Mouse (Mus musculus) limb, embryonic 14.5 days (tissue): ENCODE measurements around the gene Gjc1. TPM values are rescaled to one million over a fixed set of nuclear protein-coding genes. Genes with fewer than 3 reads are reported as not detected.
A peak's percentile ranks its signal among the peaks of the same experiment; 100 is the strongest.

Experiments used
- ATAC-seq: fragments of 200-750 bp; cut with Nextera tagmentation; 2 replicates; pipeline ENCODE4 v1.8.0; 2017; ENCODE audit warnings: low read depth, moderate number of reproducible peaks, moderate TSS enrichment; ENCODE audit not compliant: low FRiP score
- DNase-seq: peaks from one replicate; pipeline ENCODE4 v3.0.0-alpha.2; 2015; ENCODE audit warnings: low spot score
- H3K27ac ChIP-seq: fragments of 300-500 bp; sonication (generic); replicated peaks from 2 replicates; pipeline ENCODE4 v1.5.1; 2014; ENCODE audit warnings: low read depth, mild to moderate bottlenecking, low read length, moderate library complexity, mixed read lengths
- H3K27me3 ChIP-seq: fragments of 300-500 bp; sonication (generic); 2 replicates; pipeline ENCODE4 v1.6.1; 2014; ENCODE audit warnings: low read length, mixed read lengths; ENCODE audit not compliant: control insufficient read depth, insufficient read depth
- H3K36me3 ChIP-seq: fragments of 300-500 bp; sonication (generic); 2 replicates; pipeline ENCODE4 v1.6.1; 2014; ENCODE audit warnings: mild to moderate bottlenecking, low read length, moderate library complexity, mixed read lengths; ENCODE audit not compliant: control insufficient read depth, insufficient read depth
- H3K4me1 ChIP-seq: fragments of 300-500 bp; sonication (generic); 2 replicates; pipeline ENCODE4 v1.6.1; 2014; ENCODE audit warnings: antibody characterized with exemption, low read length, mixed read lengths; ENCODE audit not compliant: control insufficient read depth, insufficient read depth
- H3K4me2 ChIP-seq: fragments of 300-500 bp; sonication (generic); replicated peaks from 2 replicates; pipeline ENCODE4 v1.6.1; 2014; ENCODE audit warnings: low read depth, mild to moderate bottlenecking, low read length, moderate library complexity; ENCODE audit not compliant: severe bottlenecking
- H3K4me3 ChIP-seq: fragments of 300-500 bp; sonication (generic); replicated peaks from 2 replicates; pipeline ENCODE4 v1.5.1; 2014; ENCODE audit warnings: low read length
- H3K9ac ChIP-seq: fragments of 300-500 bp; sonication (generic); 2 replicates; pipeline ENCODE4 v1.6.1; 2014; ENCODE audit warnings: mild to moderate bottlenecking, low read depth, low read length, moderate library complexity; ENCODE audit not compliant: severe bottlenecking
- H3K9me3 ChIP-seq: fragments of 300-500 bp; sonication (generic); 2 replicates; pipeline ENCODE4 v1.6.1; 2016; ENCODE audit warnings: low read length; ENCODE audit not compliant: control insufficient read depth
- POLR2A ChIP-seq: fragments of 200-500 bp; IDR thresholded peaks from 2 replicates; pipeline ENCODE4 v1.8.0; 2012; ENCODE audit warnings: inconsistent platforms, mild to moderate bottlenecking, moderate library complexity, borderline replicate concordance; ENCODE audit not compliant: insufficient read depth, insufficient read length; ENCODE audit errors: extremely low read depth
- WGBS: fragments of 180-500 bp; shearing (Covaris S2); extraction: QIAGEN DNeasy Blood & Tissue Kit; methylation state at CpG from one replicate; pipeline ENCODE4 v1.1.7; 2014; 5-methylcytosine and 5-hydroxymethylcytosine counted together
- polyA plus RNA-seq, 2 experiments: library from polyadenylated mRNA; depleted of rRNA in 1 of 2; stranded (reverse) in 1 of 2; unstranded in 1 of 2; fragments of >200 nt; fragmentation: Nextera tagmentation in 1 of 2; extraction: Ambion mirVana in 1 of 2; gene quantifications; 2 replicates each; pipeline versions ENCODE4 v1.2.1 to v1.2.3; 2012 to 2014

Gjc1 gene
- polyA plus RNA-seq, 2 experiments = 59.6 to 80.0 TPM

DNA sequence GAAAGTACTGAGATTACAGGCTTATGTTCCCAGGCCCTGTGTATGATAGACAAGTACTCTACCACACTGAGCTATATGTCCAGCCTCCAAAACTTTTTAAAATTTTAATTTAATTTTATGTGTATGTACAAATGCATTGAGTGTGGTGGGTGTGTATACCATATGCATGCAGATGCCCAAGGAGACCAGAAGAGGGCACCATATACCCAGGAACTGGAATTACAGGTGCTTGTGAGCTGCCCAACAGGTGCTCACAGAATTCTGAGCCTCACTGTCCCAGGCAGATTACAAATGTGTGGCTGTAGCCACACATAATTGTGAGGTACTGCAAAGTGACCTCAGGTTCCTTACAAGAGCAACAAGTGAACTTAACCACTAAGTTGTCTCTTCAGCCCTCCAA, 34.3 kb upstream of the Gjc1 start:
- H3K27me3 ChIP-seq = no peaks in the 10 kb centered on the region
- ATAC-seq (no peak), DNase-seq (no peak)
- H3K36me3 ChIP-seq = peaks cover 76% of the 10 kb centered on the region
- no peaks in the 10 kb centered on the region for H3K4me1 ChIP-seq
- no peaks in the 10 kb centered on the region for H3K9me3 ChIP-seq
- no peak overlapping the region for H3K4me3 ChIP-seq
- TF ChIP-seq POLR2A = no peak
- no peak overlapping the region for H3K4me2 ChIP-seq
- H3K27ac ChIP-seq = no peak overlapping the region
- no peak overlapping the region for H3K9ac ChIP-seq

GRCm38 (mm10) chr11:102851883-102852282, 32.4 kb upstream of the Gjc1 start:
- Histone ChIP-seq H3K36me3 (peaks cover 78% of the 10 kb centered on the region), H3K9me3 (no peaks in the 10 kb centered on the region), H3K4me1 (no peaks in the 10 kb centered on the region), H3K9ac (no peak overlapping the region), H3K27ac (no peak overlapping the region), H3K4me2 (no peak overlapping the region), H3K27me3 (no peaks in the 10 kb centered on the region), H3K4me3 (no peak overlapping the region)
- WGBS = 60% methylated on average over 5 of the region's 5 CpGs
- TF ChIP-seq POLR2A = no peak
- DNase-seq = peak; percentile 31
- no peak for ATAC-seq

DNA sequence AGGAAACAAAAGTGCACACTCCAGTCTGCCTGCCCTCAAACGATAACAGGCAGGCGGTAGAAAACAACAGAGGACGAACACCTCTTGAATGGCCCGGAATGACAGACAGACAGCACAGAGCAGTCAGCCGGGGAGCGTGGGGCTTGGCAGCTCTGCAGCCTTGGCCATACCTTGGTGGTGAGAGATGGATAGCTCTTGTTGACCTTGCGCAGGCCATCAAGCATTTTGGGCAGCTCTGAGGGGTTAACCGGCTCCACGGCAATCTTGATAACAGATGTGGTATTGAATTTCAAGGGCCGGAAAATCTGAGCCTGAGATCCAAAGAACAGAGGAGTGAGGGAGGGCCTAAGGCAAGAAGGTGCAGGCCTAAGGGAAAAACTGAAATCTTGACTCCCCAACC, 26.4 kb upstream of the Gjc1 start:
- Histone ChIP-seq H3K36me3 (peaks cover 99% of the 10 kb centered on the region), H3K4me3 (no peak overlapping the region), H3K9ac (no peak overlapping the region), H3K9me3 (no peaks in the 10 kb centered on the region), H3K4me1 (no peaks in the 10 kb centered on the region), H3K4me2 (no peak overlapping the region), H3K27ac (no peak overlapping the region), H3K27me3 (no peaks in the 10 kb centered on the region)
- DNase-seq (no peak), ATAC-seq (no peak)
- 72% methylated on average over 10 of the region's 10 CpGs for WGBS
- TF ChIP-seq POLR2A = no peak

DNA sequence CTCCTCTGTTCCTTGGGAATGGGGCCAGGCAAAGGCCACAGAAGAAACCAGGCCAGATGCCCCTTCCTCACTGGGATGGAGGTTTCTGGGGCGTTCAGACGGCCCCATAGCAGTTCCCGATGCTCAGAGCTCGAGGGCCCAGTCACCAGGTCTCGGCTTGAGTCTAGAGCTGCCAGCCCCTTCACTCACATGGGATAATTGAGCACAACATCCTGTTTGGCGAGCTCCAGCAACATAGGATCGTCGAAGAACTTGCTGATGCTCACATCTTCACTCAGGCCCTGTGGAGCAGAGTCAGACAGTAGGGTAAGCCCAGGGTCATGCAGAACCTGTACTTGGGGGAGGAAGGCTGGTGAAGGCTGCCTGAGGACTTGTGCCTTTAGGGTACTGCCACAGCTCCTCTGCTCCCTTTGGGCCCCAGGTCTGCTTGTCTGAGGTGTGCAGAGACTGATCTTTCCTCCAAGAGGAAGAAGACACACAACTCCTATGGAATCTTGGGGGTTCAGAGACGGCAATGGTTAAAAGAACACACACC, 19.2 kb upstream of the Gjc1 start:
- no peak overlapping the region for H3K27ac ChIP-seq
- no peak for ATAC-seq
- H3K4me1 ChIP-seq = no peaks in the 10 kb centered on the region
- no peak for DNase-seq
- H3K9ac ChIP-seq = no peak overlapping the region
- 82% methylated on average over 9 of the region's 9 CpGs for WGBS
- H3K36me3 ChIP-seq = peaks cover 70% of the 10 kb centered on the region
- H3K27me3 ChIP-seq = no peaks in the 10 kb centered on the region
- no peak overlapping the region for H3K4me2 ChIP-seq
- TF ChIP-seq POLR2A = no peak
- no peaks in the 10 kb centered on the region for H3K9me3 ChIP-seq
- no peak overlapping the region for H3K4me3 ChIP-seq

DNA sequence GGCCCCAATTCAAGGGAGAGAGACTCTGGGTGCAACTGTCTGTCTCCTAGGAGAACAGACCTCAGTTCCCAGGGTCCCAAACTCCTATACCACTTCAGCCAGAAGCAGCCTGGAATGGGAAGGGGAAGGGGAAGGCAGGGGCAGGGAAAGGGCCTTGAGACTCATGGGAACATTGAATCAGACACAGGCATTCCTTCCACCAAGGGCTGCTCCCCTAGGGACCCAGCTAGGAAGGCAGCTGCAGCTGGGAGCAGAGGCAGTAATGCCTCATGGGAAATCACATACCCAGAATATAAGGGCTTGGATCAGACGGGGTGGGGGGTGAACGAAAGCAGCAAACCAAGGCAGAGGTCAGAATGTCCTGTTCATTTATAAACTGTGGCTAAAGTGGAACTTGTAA, 18.6 kb upstream of the Gjc1 start:
- DNase-seq = no peak
- no peak for ATAC-seq
- TF ChIP-seq POLR2A = no peak
- Histone ChIP-seq H3K9me3 (no peaks in the 10 kb centered on the region), H3K27ac (no peak overlapping the region), H3K36me3 (peaks cover 65% of the 10 kb centered on the region), H3K4me1 (no peaks in the 10 kb centered on the region), H3K4me3 (no peak overlapping the region), H3K27me3 (no peaks in the 10 kb centered on the region), H3K4me2 (no peak overlapping the region), H3K9ac (no peak overlapping the region)
- 71% methylated on average over 2 of the region's 2 CpGs for WGBS

DNA sequence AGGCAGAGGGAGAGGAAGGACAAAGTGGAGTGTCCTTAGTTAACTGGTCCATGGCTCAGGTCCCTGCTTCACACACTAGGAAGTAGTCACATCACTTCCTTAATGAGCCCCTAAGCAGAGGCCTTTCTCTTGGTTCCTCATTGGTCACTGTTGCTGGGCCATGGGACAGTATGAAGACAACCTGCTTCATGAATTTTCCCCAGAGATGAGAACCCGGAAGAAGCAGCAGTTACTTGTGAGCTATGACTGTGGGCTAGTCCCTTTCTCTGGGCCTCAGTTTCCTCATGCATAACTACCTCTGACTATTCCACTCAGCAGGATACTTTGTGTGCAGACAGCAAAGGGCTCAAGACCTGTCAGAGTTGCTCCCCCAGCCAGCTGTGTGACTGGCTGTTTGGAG, 17.9 kb upstream of the Gjc1 start:
- no peak for DNase-seq
- TF ChIP-seq POLR2A = no peak
- no peaks in the 10 kb centered on the region for H3K9me3 ChIP-seq
- H3K4me1 ChIP-seq = no peaks in the 10 kb centered on the region; the same call in 1 of the 2 replicates
- no peak for ATAC-seq
- no peak overlapping the region for H3K9ac ChIP-seq
- H3K27ac ChIP-seq = no peak overlapping the region
- H3K4me2 ChIP-seq = no peak overlapping the region
- H3K27me3 ChIP-seq = no peaks in the 10 kb centered on the region
- 85% methylated on average over 1 of the region's 1 CpGs for whole genome bisulfite sequencing
- H3K4me3 ChIP-seq = no peak overlapping the region
- peaks cover 57% of the 10 kb centered on the region for H3K36me3 ChIP-seq
